Mouse (Mus musculus) brain, embryonic 18.5 days (tissue): ENCODE measurements around the gene Rilp.

Experiments used
- DNase-seq: peaks from one replicate; pipeline ENCODE4 v3.0.0-alpha.2; 2012; ENCODE audit warnings: low read depth, low spot score

Rilp gene

DNA sequence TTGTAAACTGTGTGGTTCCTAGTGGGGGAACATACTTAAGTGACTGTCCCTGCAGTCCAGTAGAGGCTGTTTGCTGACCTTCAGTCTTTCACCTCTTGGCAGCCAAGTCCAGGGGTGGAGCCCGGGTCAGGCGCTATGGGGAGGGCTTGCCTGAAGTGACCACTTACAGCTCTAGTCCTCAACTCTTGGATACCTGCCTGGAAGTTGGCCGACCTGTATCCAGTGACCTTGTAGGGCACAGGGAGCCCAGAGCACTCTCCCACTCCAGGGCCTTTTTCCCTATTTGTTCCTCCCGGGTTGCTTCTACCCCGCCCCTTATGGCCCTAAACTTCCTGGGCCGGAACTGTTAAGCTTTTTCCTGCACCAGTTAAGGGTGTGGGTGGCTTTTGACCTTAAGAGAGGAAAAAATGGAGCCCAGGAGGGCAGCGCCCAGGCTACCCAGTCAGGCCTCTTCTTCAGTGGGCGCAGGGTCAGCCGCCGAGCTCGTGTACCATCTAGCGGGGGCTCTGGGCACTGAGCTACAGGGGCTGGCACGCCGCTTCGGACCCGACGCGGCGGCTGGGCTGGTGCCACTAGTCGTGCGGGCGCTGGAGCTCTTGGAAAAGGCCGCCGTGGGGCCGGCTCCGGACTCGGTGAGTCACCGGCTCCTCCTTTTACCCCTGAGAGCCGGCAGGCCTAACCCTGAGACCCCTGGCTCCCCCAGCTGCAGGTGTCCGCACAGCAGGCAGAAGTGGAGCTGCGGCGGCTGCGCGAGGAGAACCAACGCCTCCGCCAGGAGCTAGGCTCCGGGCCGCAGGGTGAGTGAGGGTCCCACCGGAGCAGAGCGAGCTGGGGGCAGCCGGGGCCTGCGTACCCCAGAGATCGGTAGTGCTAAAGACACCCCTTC lies at the start of gene Rilp:
TSS of gene Rilp (plus strand) at position 354 of the 886 bp plus-strand sequence.
- no peak for DNase-seq

GRCm38 (mm10) chr11:75460103-75460843 lies 49.6 kb upstream of the Rilp start:
- DNase-seq = peak; percentile 82

DNA sequence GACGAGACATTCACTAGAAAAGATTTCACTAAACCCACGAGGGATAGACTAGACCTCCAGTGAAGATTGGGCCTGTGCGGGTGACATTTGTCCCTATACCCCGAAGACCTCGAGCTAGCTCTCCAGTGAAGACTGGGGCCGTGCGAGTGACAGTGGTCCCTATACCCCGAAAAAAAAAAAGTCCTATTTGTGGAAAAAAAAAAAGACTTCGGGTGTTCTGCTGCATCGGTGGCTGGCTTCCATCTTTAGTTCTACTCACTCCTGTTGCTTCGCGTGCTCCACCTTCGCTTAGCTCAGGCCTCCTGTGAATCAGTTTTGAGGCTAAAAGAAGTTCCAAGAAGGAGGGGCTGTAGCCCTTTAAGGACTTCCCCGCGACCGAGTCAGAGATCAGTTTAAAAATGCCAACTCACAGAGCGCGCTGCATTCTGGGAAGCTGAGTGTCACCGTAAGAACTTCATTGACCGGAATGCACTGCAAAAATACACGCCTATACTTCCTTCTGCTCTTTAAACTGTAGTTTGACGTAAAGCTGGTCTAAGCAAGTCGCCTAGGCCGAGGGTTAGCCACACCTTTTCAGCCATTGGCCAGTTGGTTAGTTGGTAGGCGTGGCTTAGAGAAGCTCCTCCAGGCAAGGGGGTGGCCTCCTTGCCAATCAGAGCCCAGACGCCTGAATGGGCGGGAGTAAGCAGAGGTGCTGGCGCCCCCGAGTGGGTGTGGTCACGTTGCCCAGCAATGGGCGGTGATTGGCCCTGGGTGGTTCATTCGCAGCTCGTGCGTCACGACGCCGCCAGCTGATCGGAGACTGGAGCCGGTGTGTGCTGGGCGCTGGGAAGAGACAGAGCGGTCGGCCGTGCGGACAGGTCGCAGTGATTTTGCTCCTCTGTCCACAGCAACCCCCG lies 48.8 kb upstream of the Rilp start, which contains the start of gene Tlcd2:
TSS of gene Tlcd2 (plus strand) at position 872 of the 899 bp plus-strand sequence.
- DNase-seq = peak; percentile 100

DNA sequence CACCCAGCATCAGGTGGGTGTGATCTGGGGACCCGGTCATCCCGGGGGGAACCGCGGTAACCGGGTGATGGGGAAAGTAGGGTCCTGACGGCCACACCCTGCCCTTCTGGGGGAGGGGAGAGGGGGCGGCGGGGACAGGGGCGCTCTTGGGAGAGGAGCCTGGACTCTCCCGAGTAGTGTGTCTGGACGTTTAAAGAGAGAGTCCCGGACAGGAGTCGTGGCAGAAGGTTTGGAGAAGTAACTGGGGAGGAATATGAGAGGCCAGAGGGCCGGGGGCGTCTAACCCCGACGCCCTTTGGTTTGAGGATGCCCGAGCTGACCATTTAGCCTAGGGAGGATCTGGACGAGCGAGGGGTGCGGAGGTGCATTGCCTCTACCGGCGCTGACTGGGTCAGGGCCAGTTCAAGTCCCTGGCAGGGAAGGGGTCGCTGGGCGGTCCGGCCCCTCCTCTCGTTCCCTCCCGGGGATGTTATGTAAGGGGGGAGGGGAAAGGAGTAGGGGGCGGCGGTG lies 48.1 kb upstream of the Rilp start:
- no peak for DNase-seq

- DNase-seq = no peak
These were observed 47.6 kb upstream of the Rilp start for GRCm38 (mm10) chr11:75462253-75462783.

GRCm38 (mm10) chr11:75462865-75463336 lies 47.0 kb upstream of the Rilp start:
- no peak for DNase-seq

GRCm38 (mm10) chr11:75463624-75464023 lies 46.3 kb upstream of the Rilp start:
- DNase-seq = no peak

DNA sequence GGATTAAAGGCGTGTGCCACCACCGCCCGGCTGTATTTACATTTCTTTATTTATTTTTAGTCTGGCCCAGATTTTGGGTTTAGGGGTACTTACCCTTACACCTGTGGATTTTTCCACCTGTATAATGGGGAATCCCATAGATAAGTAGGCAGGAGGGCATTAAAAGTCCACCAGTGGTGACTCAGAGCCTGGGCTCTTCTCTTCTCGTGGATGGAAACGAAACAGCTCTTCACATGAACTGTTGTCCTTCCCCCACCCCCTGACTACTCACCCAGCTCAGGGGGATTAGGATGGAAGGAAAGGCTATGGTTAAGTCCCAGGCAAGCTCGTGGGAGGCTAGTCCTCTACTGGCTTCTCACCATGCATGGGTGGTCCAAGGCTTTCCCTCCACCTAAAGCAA lies 45.5 kb upstream of the Rilp start:
- DNase-seq = no peak

GRCm38 (mm10) chr11:75465051-75465450 lies 44.8 kb upstream of the Rilp start:
- DNase-seq = no peak

DNA sequence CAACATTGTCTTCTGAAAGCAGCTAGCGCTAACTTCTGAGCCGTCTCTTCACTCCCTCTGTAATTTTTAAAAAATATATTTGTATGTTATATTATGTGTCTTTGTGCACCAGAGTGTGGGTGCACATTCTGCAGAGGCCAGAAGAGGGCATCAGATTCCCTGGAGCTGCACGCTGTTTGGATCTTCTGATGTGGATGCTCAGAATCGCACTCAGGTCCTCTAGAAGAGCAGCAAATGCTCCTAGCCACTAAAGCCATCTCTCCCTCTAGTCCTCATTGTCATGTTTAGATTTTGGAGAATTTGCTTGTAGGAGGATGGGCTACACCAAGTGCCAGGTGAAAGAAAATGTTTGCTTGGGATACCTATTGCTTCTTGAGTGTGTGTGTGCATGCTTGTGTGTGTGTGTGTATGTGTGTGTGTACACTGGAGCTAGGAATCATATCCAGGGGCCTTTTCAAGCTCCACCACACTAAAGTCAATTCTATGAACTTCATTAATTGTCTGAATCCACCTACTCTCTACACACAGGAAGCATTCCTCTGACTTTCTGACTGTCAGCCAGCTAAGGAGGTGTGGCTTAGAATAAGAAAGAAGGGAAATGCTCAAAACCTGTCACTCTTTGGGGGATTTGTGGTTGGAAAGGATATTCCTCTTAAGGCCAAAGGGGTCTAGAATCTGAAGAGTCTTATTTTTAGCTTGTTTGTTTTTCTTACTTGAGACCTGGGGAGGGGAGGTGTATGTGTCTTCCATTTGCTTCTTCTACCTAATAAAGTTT lies 43.0 kb upstream of the Rilp start:
- no peak for DNase-seq

GRCm38 (mm10) chr11:75467512-75468215 lies 42.2 kb upstream of the Rilp start:
- no peak for DNase-seq

DNA sequence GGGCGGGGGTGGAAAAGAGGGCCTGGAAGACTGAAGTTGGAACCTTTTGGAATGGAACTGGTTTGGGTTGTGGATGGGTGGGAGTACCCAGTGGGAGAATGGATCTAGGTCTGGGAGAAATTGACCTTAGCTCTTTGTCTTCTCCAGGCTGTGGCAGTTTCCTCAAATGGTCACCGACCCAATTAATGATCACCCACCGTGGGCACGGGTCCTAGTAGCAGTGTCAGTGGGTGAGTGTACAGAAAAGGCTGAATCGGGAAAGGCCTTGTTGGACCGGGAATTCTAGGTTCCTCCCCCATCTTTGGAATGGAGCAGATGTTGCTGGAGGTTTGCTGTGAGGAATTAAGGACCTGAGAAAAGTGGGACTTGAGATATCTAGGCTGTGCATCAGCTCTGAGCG lies 41.5 kb upstream of the Rilp start:
- DNase-seq = no peak

DNA sequence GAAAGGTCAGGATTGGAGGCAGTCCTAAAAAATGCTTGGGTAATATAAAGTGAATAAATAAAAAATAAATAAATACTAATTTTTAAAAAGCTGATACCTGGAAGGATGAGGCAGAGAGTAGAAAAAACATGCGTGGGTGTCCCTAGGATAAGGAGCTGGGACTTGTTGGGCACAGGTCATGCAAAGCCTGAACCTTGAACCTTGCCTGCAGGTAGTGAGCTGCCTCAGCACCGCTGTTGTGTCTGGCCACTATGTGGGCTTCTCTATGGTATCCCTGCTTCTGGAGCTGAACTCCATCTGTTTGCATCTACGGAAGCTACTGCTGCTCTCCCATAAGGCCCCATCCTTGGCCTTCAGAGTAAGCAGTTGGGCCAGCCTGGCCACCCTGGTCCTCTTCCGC lies 40.6 kb upstream of the Rilp start:
- DNase-seq = no peak

GRCm38 (mm10) chr11:75470675-75471074 lies 39.2 kb upstream of the Rilp start:
- no peak for DNase-seq

DNA sequence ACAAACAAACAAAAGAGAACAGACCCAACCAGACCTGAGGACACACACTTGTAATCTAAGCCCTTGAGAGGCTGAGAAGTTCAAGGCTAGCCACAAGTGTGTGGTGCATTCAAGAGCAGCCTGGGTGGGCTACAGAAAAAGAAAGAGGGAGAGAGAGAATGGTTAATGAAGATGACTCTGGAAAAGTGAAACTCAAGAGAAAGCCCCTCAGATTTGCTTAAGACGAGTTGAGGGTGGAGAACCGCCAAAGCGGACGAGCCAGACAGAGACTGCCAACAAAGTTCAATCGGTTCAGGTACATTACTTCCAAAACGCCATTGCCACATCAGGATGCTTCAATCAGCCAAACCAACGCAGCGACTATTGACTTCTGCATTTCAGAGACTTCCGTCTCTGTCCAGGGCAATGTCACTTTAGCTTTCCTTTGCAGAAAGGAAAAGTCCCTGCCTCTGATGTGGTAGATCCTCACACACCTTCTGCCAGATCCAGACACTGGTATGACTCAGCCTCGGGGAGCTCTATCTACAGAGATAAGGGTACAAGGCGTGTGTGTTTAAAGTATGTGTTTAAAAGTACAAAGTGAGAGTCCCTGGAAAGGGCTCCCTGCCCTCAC lies 37.3 kb upstream of the Rilp start:
- no peak for DNase-seq

DNA sequence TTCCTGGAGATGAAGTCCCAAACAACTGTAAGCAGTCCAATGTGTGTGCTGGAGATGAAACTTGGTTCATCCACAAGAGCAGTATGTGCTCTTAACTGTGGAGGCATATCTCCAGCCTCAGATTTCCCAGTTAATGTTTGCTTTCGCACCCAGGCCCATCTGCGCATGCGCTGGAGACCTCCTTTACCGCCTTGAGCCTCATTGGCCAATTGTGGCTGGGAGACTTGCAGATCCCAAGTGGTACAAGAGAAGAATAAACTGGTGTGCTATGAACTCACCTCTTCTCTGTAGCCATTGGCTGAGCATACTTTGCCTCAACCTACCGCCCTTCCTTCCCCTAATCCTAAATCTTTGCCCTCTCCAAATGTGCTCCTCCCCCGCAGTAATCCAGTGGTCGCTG lies 36.5 kb upstream of the Rilp start:
- no peak for DNase-seq

GRCm38 (mm10) chr11:75486192-75486591 lies 23.7 kb upstream of the Rilp start:
- DNase-seq = no peak

GRCm38 (mm10) chr11:75486601-75487285 lies 23.2 kb upstream of the Rilp start, which contains the start of gene Prpf8:
TSS of gene Prpf8 (plus strand) at chr11:75486816.
- peak; percentile 96 for DNase-seq

- DNase-seq = no peak
These were observed 22.4 kb upstream of the Rilp start for GRCm38 (mm10) chr11:75487496-75487895.
